Mouse (Mus musculus): Measurements from ENCODE around the gene Wee1. TPM values are rescaled to one million over a fixed set of nuclear protein-coding genes. Genes with fewer than 3 reads are reported as not detected.

Gene Wee1
- 16.2 and 17.7 TPM in 2 replicates for polyA plus RNA-seq (2015; fragmentation: Nextera tagmentation; extraction: Ambion mirVana)

GRCm38 (mm10) chr7:110121516-110122288, at the start of gene Wee1:
TSS of gene Wee1 (plus strand) at chr7:110122046.
- peaks cover 18% of the 10 kb centered on the region for H3K4me1 ChIP-seq

GRCm38 (mm10) chr7:110078168-110078567, 43.7 kb upstream of the Wee1 start:
- WGBS, result 91% methylated on average over 5 of the region's 5 CpGs
- ATAC-seq, result no peak
- no peak overlapping the region for H3K4me3 ChIP-seq

More at GRCm38 (mm10) chr7:110121516-110122288, at the start of gene Wee1:
- peak; percentile 98 for ATAC-seq
- Histone ChIP-seq H3K9me3 (replicated peaks) (no peaks in the 10 kb centered on the region), H3K27me3 (no peaks in the 10 kb centered on the region), H3K4me3 (peak within 1 kb of the TSS; percentile 96), H3K4me2 (peak within 1 kb of the TSS; percentile 67), H3K27ac (peak within 1 kb of the TSS; percentile 92), H3K9ac (peak within 1 kb of the TSS; percentile 88), H3K36me3 (ENCODE audit: poor library complexity, severe bottlenecking) (peaks cover 5% of the 10 kb centered on the region)
- WGBS, result under 1% methylated on average over 81 of the region's 81 CpGs

GRCm38 (mm10) chr7:110083386-110084165, 38.3 kb upstream of the Wee1 start:
- H3K4me1 ChIP-seq, result no peaks in the 10 kb centered on the region
- H3K27me3 ChIP-seq, result no peaks in the 10 kb centered on the region
- no peak overlapping the region for H3K4me3 ChIP-seq
- 71% methylated on average over 13 of the region's 13 CpGs for WGBS
- H3K9ac ChIP-seq, result no peak overlapping the region
- peaks cover 99% of the 10 kb centered on the region for H3K36me3 ChIP-seq (ENCODE audit: poor library complexity, severe bottlenecking)
- H3K4me2 ChIP-seq, result no peak overlapping the region
- H3K9me3 ChIP-seq (replicated peaks), result no peaks in the 10 kb centered on the region
- H3K27ac ChIP-seq, result peak overlapping the region; percentile 75
- peak; percentile 78 for ATAC-seq

More at GRCm38 (mm10) chr7:110078168-110078567, 43.7 kb upstream of the Wee1 start:
- H3K4me1 ChIP-seq, result no peaks in the 10 kb centered on the region
- H3K4me2 ChIP-seq, result no peak overlapping the region
- no peak overlapping the region for H3K27ac ChIP-seq
- H3K27me3 ChIP-seq, result no peaks in the 10 kb centered on the region
- no peaks in the 10 kb centered on the region for H3K9me3 ChIP-seq (replicated peaks)
- H3K36me3 ChIP-seq (ENCODE audit: poor library complexity, severe bottlenecking), result peaks cover 93% of the 10 kb centered on the region
- H3K9ac ChIP-seq, result no peak overlapping the region

- ATAC-seq, result no peak
- no peak overlapping the region for H3K9ac ChIP-seq
These were observed 36.6 kb upstream of the Wee1 start for GRCm38 (mm10) chr7:110085217-110085616.

DNA sequence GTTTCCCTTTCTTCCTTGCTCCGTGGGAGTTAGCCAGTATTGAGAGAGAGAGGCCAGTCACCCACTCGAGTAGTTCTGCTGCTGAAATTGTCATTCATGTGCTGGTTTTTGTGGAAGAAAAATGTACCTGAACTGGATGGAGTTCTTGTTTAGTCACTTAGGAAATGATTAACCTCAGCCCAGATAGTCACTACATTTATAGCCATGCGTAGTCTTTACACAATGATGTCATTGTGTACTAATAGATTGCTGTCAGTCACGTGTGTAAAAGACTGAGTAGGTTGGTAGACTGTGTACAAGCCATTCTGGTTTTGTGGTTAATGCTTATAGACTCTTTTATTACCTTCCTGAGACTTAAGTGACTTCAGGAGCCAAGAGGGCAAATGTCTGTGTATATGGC, 33.9 kb upstream of the Wee1 start:
- H3K4me1 ChIP-seq, result peaks cover 7% of the 10 kb centered on the region; the same call in 1 of the 2 replicates
- no peak overlapping the region for H3K4me3 ChIP-seq
- H3K9ac ChIP-seq, result no peak overlapping the region
- no peak for ATAC-seq
- 78% methylated on average over 4 of the region's 4 CpGs for WGBS
- no peaks in the 10 kb centered on the region for H3K9me3 ChIP-seq (replicated peaks)
- no peaks in the 10 kb centered on the region for H3K27me3 ChIP-seq
- H3K27ac ChIP-seq, result no peak overlapping the region
- H3K36me3 ChIP-seq (ENCODE audit: poor library complexity, severe bottlenecking), result peaks cover 98% of the 10 kb centered on the region
- no peak overlapping the region for H3K4me2 ChIP-seq

More at GRCm38 (mm10) chr7:110085217-110085616, 36.6 kb upstream of the Wee1 start:
- no peak overlapping the region for H3K4me3 ChIP-seq
- H3K9me3 ChIP-seq (replicated peaks), result no peaks in the 10 kb centered on the region
- H3K4me2 ChIP-seq, result no peak overlapping the region
- no peaks in the 10 kb centered on the region for H3K27me3 ChIP-seq
- H3K27ac ChIP-seq, result no peak overlapping the region
- H3K4me1 ChIP-seq, result no peaks in the 10 kb centered on the region
- H3K36me3 ChIP-seq (ENCODE audit: poor library complexity, severe bottlenecking), result peaks cover 98% of the 10 kb centered on the region

GRCm38 (mm10) chr7:110091670-110092069, 30.2 kb upstream of the Wee1 start:
- Histone ChIP-seq H3K4me2 (no peak overlapping the region), H3K4me1 (peaks cover 7% of the 10 kb centered on the region; the same call in 1 of the 2 replicates), H3K9ac (no peak overlapping the region), H3K36me3 (ENCODE audit: poor library complexity, severe bottlenecking) (peaks cover 95% of the 10 kb centered on the region), H3K4me3 (no peak overlapping the region), H3K27me3 (no peaks in the 10 kb centered on the region), H3K9me3 (replicated peaks) (no peaks in the 10 kb centered on the region), H3K27ac (no peak overlapping the region)
- ATAC-seq, result 0 out of 2 replicates have a peak, but pooled peaks have one; percentile 33
- WGBS, result 48% methylated on average over 7 of the region's 7 CpGs

DNA sequence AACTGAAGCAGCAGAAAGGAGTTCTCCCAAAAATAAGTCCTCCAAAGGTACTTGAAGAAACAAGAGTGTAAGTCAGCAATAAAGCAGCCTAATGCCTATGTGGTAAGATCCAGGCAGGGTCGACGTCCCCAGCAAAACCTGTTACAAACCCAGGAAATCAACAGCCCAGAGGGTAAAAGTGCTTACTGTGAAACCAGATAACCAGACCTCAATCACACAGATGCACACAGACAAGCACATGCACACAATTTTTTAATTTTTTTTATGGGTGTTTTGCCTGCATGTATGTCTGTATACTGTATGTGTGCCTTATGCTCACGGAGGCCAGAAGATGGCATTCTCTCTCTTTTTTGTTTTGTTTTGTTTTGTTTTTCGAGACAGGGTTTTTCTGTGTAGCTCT, 25.5 kb upstream of the Wee1 start:
- Histone ChIP-seq H3K27me3 (no peaks in the 10 kb centered on the region), H3K4me2 (no peak overlapping the region), H3K9me3 (replicated peaks) (no peaks in the 10 kb centered on the region), H3K4me1 (peaks cover 6% of the 10 kb centered on the region; the same call in 1 of the 2 replicates), H3K4me3 (no peak overlapping the region), H3K9ac (no peak overlapping the region), H3K27ac (no peak overlapping the region), H3K36me3 (ENCODE audit: poor library complexity, severe bottlenecking) (peaks cover 54% of the 10 kb centered on the region)
- no peak for ATAC-seq
- 90% methylated on average over 4 of the region's 4 CpGs for WGBS

DNA sequence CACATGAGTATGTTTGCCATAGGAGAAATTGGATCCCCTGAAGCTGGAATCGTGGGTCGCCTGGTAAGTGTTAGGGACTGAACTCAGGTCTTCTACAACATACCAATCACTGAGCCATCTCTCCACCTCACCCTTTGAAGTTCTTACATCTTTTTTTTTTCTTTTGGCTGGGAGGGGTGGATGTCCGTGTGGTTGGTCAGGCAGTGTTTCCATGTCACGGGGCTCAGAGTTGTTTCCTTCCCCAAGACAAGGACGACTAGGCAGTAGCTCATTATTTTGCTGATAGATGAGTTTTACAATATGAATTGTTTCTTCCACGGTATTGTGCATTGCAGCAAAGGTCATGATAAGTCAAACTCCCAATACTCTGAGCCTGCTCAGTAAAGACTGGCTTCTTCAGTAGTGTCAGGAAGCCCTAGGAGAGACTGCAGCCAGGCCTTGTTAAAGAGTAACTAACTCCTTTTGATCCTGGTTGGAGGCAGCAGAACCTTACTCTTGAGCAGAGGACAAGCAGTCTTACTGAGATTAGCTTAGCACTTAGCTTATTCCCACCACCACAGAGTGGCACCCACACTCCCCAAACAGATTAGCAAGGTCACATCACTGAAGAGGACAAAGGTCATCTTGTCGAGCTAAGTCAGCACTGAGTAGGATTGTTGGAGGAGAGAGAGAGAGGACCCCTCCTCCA, 24.6 kb upstream of the Wee1 start:
- 80% methylated on average over 7 of the region's 7 CpGs for WGBS
- no peak for ATAC-seq
- H3K4me1 ChIP-seq, result no peaks in the 10 kb centered on the region
- no peak overlapping the region for H3K9ac ChIP-seq
- H3K27me3 ChIP-seq, result no peaks in the 10 kb centered on the region
- no peak overlapping the region for H3K4me2 ChIP-seq
- no peak overlapping the region for H3K4me3 ChIP-seq
- peaks cover 45% of the 10 kb centered on the region for H3K36me3 ChIP-seq (ENCODE audit: poor library complexity, severe bottlenecking)
- no peaks in the 10 kb centered on the region for H3K9me3 ChIP-seq (replicated peaks)
- no peak overlapping the region for H3K27ac ChIP-seq

GRCm38 (mm10) chr7:110100854-110101253, 21.0 kb upstream of the Wee1 start:
- Histone ChIP-seq H3K4me2 (no peak overlapping the region), H3K4me3 (no peak overlapping the region), H3K4me1 (no peaks in the 10 kb centered on the region), H3K9me3 (replicated peaks) (no peaks in the 10 kb centered on the region), H3K27ac (no peak overlapping the region), H3K27me3 (no peaks in the 10 kb centered on the region), H3K36me3 (ENCODE audit: poor library complexity, severe bottlenecking) (peaks cover 13% of the 10 kb centered on the region), H3K9ac (no peak overlapping the region)
- ATAC-seq, result no peak
- WGBS, result 57% methylated on average over 6 of the region's 6 CpGs

DNA sequence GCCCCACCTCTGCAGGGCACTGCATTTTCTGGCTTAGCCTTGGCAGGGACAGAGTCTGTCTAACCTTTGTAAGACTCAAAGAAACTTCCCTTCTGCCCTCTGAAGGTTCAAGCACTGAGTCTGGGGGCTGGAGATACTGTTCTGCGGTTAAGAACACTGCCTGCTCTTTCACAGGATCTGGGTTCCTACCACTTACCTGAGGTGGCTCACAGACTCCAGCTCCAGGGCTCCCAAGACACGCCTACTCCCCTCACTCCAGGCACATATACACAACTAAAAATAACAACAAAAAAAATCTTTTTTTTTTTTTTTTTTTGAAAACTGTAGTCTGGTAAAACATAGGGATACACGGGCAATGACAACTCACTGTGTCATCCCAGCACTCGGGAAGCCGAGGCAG, 20.6 kb upstream of the Wee1 start:
- no peak overlapping the region for H3K4me3 ChIP-seq
- H3K27me3 ChIP-seq, result no peaks in the 10 kb centered on the region
- H3K4me1 ChIP-seq, result no peaks in the 10 kb centered on the region
- no peak for ATAC-seq
- H3K9me3 ChIP-seq (replicated peaks), result no peaks in the 10 kb centered on the region
- H3K36me3 ChIP-seq (ENCODE audit: poor library complexity, severe bottlenecking), result peaks cover 9% of the 10 kb centered on the region
- H3K9ac ChIP-seq, result no peak overlapping the region
- 84% methylated on average over 5 of the region's 5 CpGs for WGBS
- no peak overlapping the region for H3K4me2 ChIP-seq
- no peak overlapping the region for H3K27ac ChIP-seq

DNA sequence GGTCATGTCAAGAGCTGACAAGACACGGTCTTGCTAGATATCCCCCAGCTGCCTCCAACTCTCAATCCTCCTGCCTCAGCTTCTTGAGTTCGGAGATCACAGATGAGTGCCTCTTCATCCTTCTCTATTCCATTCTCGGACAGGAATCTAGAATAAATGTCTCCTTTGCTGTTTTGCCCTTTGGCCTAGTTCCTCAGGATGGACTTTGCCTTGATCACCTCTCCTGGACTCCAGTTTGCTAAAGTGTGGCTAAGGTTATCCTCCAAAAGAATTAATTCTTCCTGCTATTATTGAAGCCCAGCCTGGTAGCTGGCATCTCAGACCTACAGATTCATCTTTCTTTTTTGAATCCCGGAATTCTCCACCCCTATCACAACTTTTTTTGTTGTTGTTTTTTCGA, 16.8 kb upstream of the Wee1 start:
- Histone ChIP-seq H3K4me3 (no peak overlapping the region), H3K36me3 (ENCODE audit: poor library complexity, severe bottlenecking) (no peaks in the 10 kb centered on the region), H3K9me3 (replicated peaks) (no peaks in the 10 kb centered on the region), H3K27ac (no peak overlapping the region), H3K27me3 (no peaks in the 10 kb centered on the region), H3K4me1 (peaks cover 7% of the 10 kb centered on the region), H3K4me2 (no peak overlapping the region), H3K9ac (no peak overlapping the region)
- ATAC-seq, result no peak
- WGBS, result 87% methylated on average over 5 of the region's 5 CpGs

DNA sequence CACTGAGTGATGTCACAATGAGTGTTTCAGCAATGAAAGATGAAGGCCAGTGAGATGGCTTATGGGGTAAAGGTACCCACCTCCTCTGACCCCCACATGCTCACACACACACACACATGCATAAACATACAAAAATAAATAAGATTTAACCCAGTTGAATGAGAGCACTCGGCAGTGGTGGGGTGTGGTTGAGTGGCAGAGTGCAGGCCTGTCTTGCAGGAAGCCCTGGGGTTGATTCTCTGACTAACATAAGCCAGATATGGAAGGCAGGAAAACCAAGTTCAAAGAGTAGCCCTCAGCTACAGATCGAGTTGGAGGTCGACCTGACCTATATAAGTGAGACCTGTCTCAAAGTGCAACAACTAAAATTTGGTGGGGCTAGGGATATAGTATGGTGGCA, 15.2 kb upstream of the Wee1 start:
- WGBS, result 84% methylated on average over 3 of the region's 3 CpGs
- H3K9me3 ChIP-seq (replicated peaks), result no peaks in the 10 kb centered on the region

More for the DNA sequence above, 15.2 kb upstream of the Wee1 start:
- Histone ChIP-seq H3K4me2 (no peak overlapping the region), H3K27ac (no peak overlapping the region), H3K27me3 (no peaks in the 10 kb centered on the region), H3K4me1 (peaks cover 7% of the 10 kb centered on the region), H3K4me3 (no peak overlapping the region), H3K36me3 (ENCODE audit: poor library complexity, severe bottlenecking) (no peaks in the 10 kb centered on the region), H3K9ac (no peak overlapping the region)
- no peak for ATAC-seq

Measured in forebrain, embryonic 13.5 days (tissue).